Mouse (Mus musculus) heart, embryonic 16.5 days (tissue): Measurements from ENCODE around the gene Ifrd2. TPM values are rescaled to one million over a fixed set of nuclear protein-coding genes. Genes with fewer than 3 reads are reported as not detected.

ENCODE experiments used
- ATAC-seq: fragments of 200-750 bp; cut with Nextera tagmentation; replicated peaks from 2 replicates; pipeline ENCODE4 v1.8.0; 2017; ENCODE audit warnings: moderate number of reproducible peaks; ENCODE audit not compliant: insufficient read depth, low FRiP score; ENCODE audit errors: extremely low read depth
- H3K27ac ChIP-seq: fragments of 300-500 bp; sonication (generic); 2 replicates; pipeline ENCODE4 v1.5.1; 2014; ENCODE audit warnings: mild to moderate bottlenecking, low read length, control low read depth, moderate library complexity
- H3K27me3 ChIP-seq: fragments of 300-500 bp; sonication (generic); 2 replicates; pipeline ENCODE4 v1.6.1; 2014; ENCODE audit warnings: low read length, mixed read lengths; ENCODE audit not compliant: control insufficient read depth, insufficient read depth
- H3K36me3 ChIP-seq: fragments of 300-500 bp; sonication (generic); 2 replicates; pipeline ENCODE4 v1.6.1; 2014; ENCODE audit not compliant: control insufficient read depth, insufficient read depth
- H3K4me1 ChIP-seq: fragments of 300-500 bp; sonication (generic); 2 replicates; pipeline ENCODE4 v1.6.1; 2014; ENCODE audit warnings: low read length, mixed read lengths; ENCODE audit not compliant: control insufficient read depth, insufficient read depth
- H3K4me2 ChIP-seq: fragments of 300-500 bp; sonication (generic); 2 replicates; pipeline ENCODE4 v1.6.1; 2014; ENCODE audit warnings: low read depth, mild to moderate bottlenecking, control low read depth, low read length
- H3K4me3 ChIP-seq: fragments of 300-500 bp; sonication (generic); 2 replicates; pipeline ENCODE4 v1.5.1; 2014; ENCODE audit warnings: mild to moderate bottlenecking, control low read depth, low read length
- H3K9ac ChIP-seq: fragments of 300-500 bp; sonication (generic); 2 replicates; pipeline ENCODE4 v1.6.1; 2014; ENCODE audit warnings: low read length, control low read depth
- H3K9me3 ChIP-seq: fragments of 300-500 bp; sonication (generic); replicated peaks from 2 replicates; pipeline ENCODE4 v1.6.1; 2016; ENCODE audit warnings: low read length; ENCODE audit not compliant: control insufficient read depth
- WGBS: fragments of 180-500 bp; shearing (Covaris S2); extraction: QIAGEN DNeasy Blood & Tissue Kit; methylation state at CpG from one replicate; pipeline ENCODE4 v1.1.7; 2014; 5-methylcytosine and 5-hydroxymethylcytosine counted together
- polyA plus RNA-seq: library from polyadenylated mRNA; unstranded; fragments of >200 nt; fragmentation: Nextera tagmentation; extraction: Ambion mirVana; gene quantifications from 2 replicates; pipeline ENCODE4 v1.2.1, GENCODE M21; 2015

The Ifrd2 gene
- polyA plus RNA-seq: 45.7 and 46.5 TPM in 2 replicates

- H3K9ac ChIP-seq: peak within 1 kb of the TSS; percentile 75
- peak within 1 kb of the TSS; percentile 62 for H3K27ac ChIP-seq
- peaks cover 36% of the 10 kb centered on the region for H3K4me1 ChIP-seq
- H3K4me3 ChIP-seq: peak within 1 kb of the TSS; percentile 69
- no peaks in the 10 kb centered on the region for H3K9me3 ChIP-seq
- H3K27me3 ChIP-seq: no peaks in the 10 kb centered on the region
- peaks cover 18% of the 10 kb centered on the region for H3K36me3 ChIP-seq
- H3K4me2 ChIP-seq: peak within 1 kb of the TSS; percentile 69
- WGBS: 10% methylated on average over 46 of the region's 46 CpGs
- ATAC-seq: peak; percentile 96
Observed at GRCm38 (mm10) chr9:107586974-107587832, at the start of gene Ifrd2. Gene Ifrd2 (plus strand): TSS chr9:107587642.

DNA sequence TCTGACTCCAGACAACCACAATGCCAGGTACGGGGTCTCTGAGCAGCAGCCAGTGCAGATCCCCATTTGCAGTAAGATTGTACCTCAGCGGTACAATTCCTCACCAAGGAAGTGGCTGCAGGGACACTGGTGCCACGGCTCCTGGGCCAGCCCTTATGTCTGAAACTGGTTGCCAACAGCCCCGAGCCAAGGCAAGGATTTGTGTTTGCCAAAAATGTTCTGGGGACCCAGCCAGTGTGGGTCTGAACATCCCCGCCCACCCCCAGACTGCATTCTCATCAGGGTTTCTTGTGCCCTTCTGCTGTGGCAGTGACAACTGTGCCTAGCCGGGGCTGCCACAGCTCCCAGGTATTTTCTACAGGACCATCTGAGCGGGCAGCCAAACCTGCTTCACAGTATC, 49.2 kb upstream of the Ifrd2 start:
- H3K9ac ChIP-seq: no peak overlapping the region
- no peak overlapping the region for H3K4me3 ChIP-seq
- H3K4me1 ChIP-seq: peaks cover 35% of the 10 kb centered on the region
- H3K36me3 ChIP-seq: peaks cover 21% of the 10 kb centered on the region
- H3K27ac ChIP-seq: no peak overlapping the region
- H3K27me3 ChIP-seq: no peaks in the 10 kb centered on the region
- 89% methylated on average over 7 of the region's 7 CpGs for WGBS
- H3K4me2 ChIP-seq: no peak overlapping the region
- no peak for ATAC-seq
- H3K9me3 ChIP-seq: no peaks in the 10 kb centered on the region

DNA sequence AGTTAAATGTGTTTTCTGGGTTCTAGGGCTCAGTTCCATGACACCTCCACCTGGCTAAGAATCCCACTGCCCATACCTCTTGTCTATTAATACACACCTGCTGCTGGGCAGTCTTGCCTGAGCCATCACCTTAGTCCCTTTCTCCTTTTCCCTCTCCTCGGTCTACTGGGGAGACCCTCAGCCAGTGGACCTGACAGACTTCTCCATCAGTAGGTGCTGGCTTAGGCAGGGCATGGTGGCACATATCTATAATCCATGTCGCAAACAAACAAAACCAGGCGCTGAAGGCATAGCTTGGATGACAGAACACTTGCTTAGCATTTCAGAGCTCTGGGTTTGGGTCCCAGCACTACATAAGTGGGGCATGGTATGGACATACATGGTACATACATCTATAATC, 48.7 kb upstream of the Ifrd2 start:
- peaks cover 35% of the 10 kb centered on the region for H3K4me1 ChIP-seq
- no peak overlapping the region for H3K4me2 ChIP-seq
- peaks cover 21% of the 10 kb centered on the region for H3K36me3 ChIP-seq
- no peak overlapping the region for H3K9ac ChIP-seq
- H3K27ac ChIP-seq: no peak overlapping the region
- no peak overlapping the region for H3K4me3 ChIP-seq
- no peak for ATAC-seq
- 88% methylated on average over 3 of the region's 3 CpGs for WGBS
- no peaks in the 10 kb centered on the region for H3K9me3 ChIP-seq
- H3K27me3 ChIP-seq: no peaks in the 10 kb centered on the region

GRCm38 (mm10) chr9:107539940-107540339, 47.5 kb upstream of the Ifrd2 start:
- WGBS: 87% methylated on average over 8 of the region's 8 CpGs
- no peaks in the 10 kb centered on the region for H3K27me3 ChIP-seq
- no peak overlapping the region for H3K27ac ChIP-seq
- no peak overlapping the region for H3K9ac ChIP-seq
- no peak for ATAC-seq
- no peak overlapping the region for H3K4me3 ChIP-seq
- no peaks in the 10 kb centered on the region for H3K9me3 ChIP-seq
- H3K36me3 ChIP-seq: peaks cover 30% of the 10 kb centered on the region
- peaks cover 35% of the 10 kb centered on the region for H3K4me1 ChIP-seq
- no peak overlapping the region for H3K4me2 ChIP-seq

- no peak overlapping the region for H3K27ac ChIP-seq
- 70% methylated on average over 4 of the region's 4 CpGs for WGBS
- H3K9me3 ChIP-seq: no peaks in the 10 kb centered on the region
- no peak overlapping the region for H3K9ac ChIP-seq
- H3K4me2 ChIP-seq: no peak overlapping the region
- ATAC-seq: no peak
- H3K27me3 ChIP-seq: no peaks in the 10 kb centered on the region
- no peak overlapping the region for H3K4me3 ChIP-seq
- peaks cover 34% of the 10 kb centered on the region for H3K4me1 ChIP-seq
- H3K36me3 ChIP-seq: peaks cover 30% of the 10 kb centered on the region
Observed at GRCm38 (mm10) chr9:107540420-107540819, 47.0 kb upstream of the Ifrd2 start.

- Histone ChIP-seq H3K4me3 (peak overlapping the region; percentile 92), H3K9ac (peak overlapping the region; percentile 90), H3K4me2 (peak overlapping the region; percentile 99), H3K36me3 (peaks cover 30% of the 10 kb centered on the region), H3K27me3 (no peaks in the 10 kb centered on the region), H3K9me3 (no peaks in the 10 kb centered on the region), H3K27ac (no peak overlapping the region), H3K4me1 (peaks cover 28% of the 10 kb centered on the region)
- WGBS: 30% methylated on average over 10 of the region's 10 CpGs
- no peak for ATAC-seq
Observed at GRCm38 (mm10) chr9:107541005-107541404, 46.4 kb upstream of the Ifrd2 start.

GRCm38 (mm10) chr9:107541474-107542351, 45.7 kb upstream of the Ifrd2 start, which contains the start of the genes Cyb561d2 and Nprl2:
Gene Cyb561d2 (minus strand): TSS chr9:107542193.
Gene Nprl2 (plus strand): TSS chr9:107542226.
- under 1% methylated on average over 46 of the region's 46 CpGs for WGBS
- Histone ChIP-seq H3K9me3 (no peaks in the 10 kb centered on the region), H3K27me3 (no peaks in the 10 kb centered on the region), H3K4me1 (peaks cover 28% of the 10 kb centered on the region), H3K27ac (peak within 1 kb of the TSS; percentile 74), H3K9ac (peak within 1 kb of the TSS; percentile 90), H3K4me2 (peak within 1 kb of the TSS; percentile 99), H3K36me3 (peaks cover 30% of the 10 kb centered on the region), H3K4me3 (peak within 1 kb of the TSS; percentile 92)
- peak; percentile 88 for ATAC-seq

- peak overlapping the region; percentile 59; the same call in 1 of the 2 replicates for H3K27ac ChIP-seq
- ATAC-seq: no peak; the same call in 1 of the 2 replicates
- H3K9ac ChIP-seq: peak overlapping the region; percentile 90
- WGBS: 2% methylated on average over 11 of the region's 11 CpGs
- no peaks in the 10 kb centered on the region for H3K27me3 ChIP-seq
- H3K4me3 ChIP-seq: peak overlapping the region; percentile 92
- peak overlapping the region; percentile 99 for H3K4me2 ChIP-seq
- H3K4me1 ChIP-seq: peaks cover 29% of the 10 kb centered on the region
- peaks cover 30% of the 10 kb centered on the region for H3K36me3 ChIP-seq
- H3K9me3 ChIP-seq: no peaks in the 10 kb centered on the region
Observed at GRCm38 (mm10) chr9:107542352-107542686, 45.1 kb upstream of the Ifrd2 start.
